Mouse (Mus musculus) intestine, embryonic 14.5 days (tissue): ENCODE measurements around the gene Stk32c. TPM values are rescaled to one million over a fixed set of nuclear protein-coding genes. Genes with fewer than 3 reads are reported as not detected.

ENCODE experiments used
- ATAC-seq: fragments of 200-750 bp; cut with Nextera tagmentation; replicated peaks from 2 replicates; pipeline ENCODE4 v1.8.0; 2017; ENCODE audit warnings: low read depth, moderate number of reproducible peaks, moderate TSS enrichment, moderate library complexity; ENCODE audit not compliant: low FRiP score, low TSS enrichment
- DNase-seq: peaks from one replicate; pipeline ENCODE4 v3.0.0-alpha.2; 2018; ENCODE audit warnings: low spot score
- H3K27ac ChIP-seq: fragments of 300-500 bp; sonication (generic); 2 replicates; pipeline ENCODE4 v1.5.1; 2014; ENCODE audit warnings: low read depth, mild to moderate bottlenecking, control low read depth
- H3K27me3 ChIP-seq: fragments of 300-500 bp; sonication (generic); replicated peaks from 2 replicates; pipeline ENCODE4 v1.6.1; 2014; ENCODE audit warnings: low read length, control low read depth; ENCODE audit not compliant: control insufficient read depth, insufficient read depth
- H3K36me3 ChIP-seq: fragments of 300-500 bp; sonication (generic); 2 replicates; pipeline ENCODE4 v1.6.1; 2014; ENCODE audit warnings: low read length, control low read depth; ENCODE audit not compliant: control insufficient read depth, insufficient read depth
- H3K4me1 ChIP-seq: fragments of 300-500 bp; sonication (generic); replicated peaks from 2 replicates; pipeline ENCODE4 v1.6.1; 2014; ENCODE audit warnings: low read length, control low read depth, mixed read lengths; ENCODE audit not compliant: control insufficient read depth, insufficient read depth
- H3K4me2 ChIP-seq: fragments of 300-500 bp; sonication (generic); 2 replicates; pipeline ENCODE4 v1.6.1; 2014; ENCODE audit warnings: low read length
- H3K4me3 ChIP-seq: fragments of 300-500 bp; sonication (generic); 2 replicates; pipeline ENCODE4 v1.5.1; 2014; ENCODE audit warnings: low read depth, low read length, control low read depth, mixed read lengths
- H3K9ac ChIP-seq: fragments of 300-500 bp; sonication (generic); 2 replicates; pipeline ENCODE4 v1.6.1; 2014; ENCODE audit warnings: mild to moderate bottlenecking, low read length
- H3K9me3 ChIP-seq: fragments of 300-500 bp; sonication (generic); 2 replicates; pipeline ENCODE4 v1.6.1; 2016; ENCODE audit warnings: low read length, control low read depth; ENCODE audit not compliant: control insufficient read depth
- WGBS: fragments of 180-500 bp; shearing (Covaris S2); extraction: QIAGEN DNeasy Blood & Tissue Kit; methylation state at CpG from one replicate; pipeline ENCODE4 v1.1.7; 2014; 5-methylcytosine and 5-hydroxymethylcytosine counted together
- polyA plus RNA-seq: library from polyadenylated mRNA; unstranded; fragments of >200 nt; fragmentation: Nextera tagmentation; extraction: Ambion mirVana; gene quantifications from 2 replicates; pipeline ENCODE4 v1.2.1, GENCODE M21; 2014

Gene Stk32c
- polyA plus RNA-seq, 1 experiment from 2014 or later, result 0.15 TPM

- Histone ChIP-seq H3K27ac (no peak overlapping the region), H3K4me2 (no peak overlapping the region), H3K4me3 (no peak overlapping the region), H3K36me3 (no peaks in the 10 kb centered on the region), H3K27me3 (peaks cover 34% of the 10 kb centered on the region), H3K9ac (no peak overlapping the region), H3K9me3 (no peaks in the 10 kb centered on the region), H3K4me1 (0 out of 2 replicates have a peak, but pooled peaks cover 3% of the 10 kb centered on the region)
- DNase-seq (peak; percentile 28), ATAC-seq (no peak)
- 71% methylated on average over 4 of the region's 4 CpGs for WGBS
These were observed 28.7 kb downstream of the Stk32c start for GRCm38 (mm10) chr7:139184396-139184795.

- DNase-seq (no peak), ATAC-seq (no peak)
- H3K36me3 ChIP-seq, result no peaks in the 10 kb centered on the region
- H3K27ac ChIP-seq, result no peak overlapping the region
- H3K27me3 ChIP-seq, result peaks cover 2% of the 10 kb centered on the region; the same call in 1 of the 2 replicates
- H3K4me3 ChIP-seq, result no peak overlapping the region
- no peaks in the 10 kb centered on the region for H3K9me3 ChIP-seq
- WGBS, result 87% methylated on average over 3 of the region's 3 CpGs
- no peak overlapping the region for H3K9ac ChIP-seq
- H3K4me2 ChIP-seq, result no peak overlapping the region
- no peaks in the 10 kb centered on the region for H3K4me1 ChIP-seq
These were observed 33.0 kb downstream of the Stk32c start for GRCm38 (mm10) chr7:139180058-139180457.

- no peaks in the 10 kb centered on the region for H3K36me3 ChIP-seq
- ATAC-seq (no peak), DNase-seq (no peak)
- no peaks in the 10 kb centered on the region for H3K4me1 ChIP-seq
- H3K9me3 ChIP-seq, result no peaks in the 10 kb centered on the region
- H3K27ac ChIP-seq, result no peak overlapping the region
- H3K9ac ChIP-seq, result no peak overlapping the region
- no peak overlapping the region for H3K4me2 ChIP-seq
- H3K27me3 ChIP-seq, result no peaks in the 10 kb centered on the region
- no peak overlapping the region for H3K4me3 ChIP-seq
- WGBS, result 86% methylated on average over 5 of the region's 5 CpGs
These were observed 33.8 kb downstream of the Stk32c start for GRCm38 (mm10) chr7:139179299-139179698.

GRCm38 (mm10) chr7:139169143-139169542 is 44.0 kb downstream of the Stk32c start:
- Histone ChIP-seq H3K9me3 (0 out of 2 replicates have a peak, but pooled peaks cover 10% of the 10 kb centered on the region), H3K4me1 (no peaks in the 10 kb centered on the region), H3K4me2 (no peak overlapping the region), H3K4me3 (no peak overlapping the region), H3K9ac (no peak overlapping the region), H3K27ac (no peak overlapping the region), H3K36me3 (no peaks in the 10 kb centered on the region), H3K27me3 (no peaks in the 10 kb centered on the region)
- 52% methylated on average over 4 of the region's 4 CpGs for WGBS
- ATAC-seq (no peak), DNase-seq (no peak)

GRCm38 (mm10) chr7:139164410-139164809 is 48.7 kb downstream of the Stk32c start:
- WGBS, result 63% methylated on average over 5 of the region's 5 CpGs
- DNase-seq, result no peak
- H3K4me1 ChIP-seq, result no peaks in the 10 kb centered on the region
- no peak overlapping the region for H3K9ac ChIP-seq
- 0 out of 2 replicates have a peak, but pooled peaks cover 10% of the 10 kb centered on the region for H3K9me3 ChIP-seq
- ATAC-seq, result no peak
- H3K4me3 ChIP-seq, result no peak overlapping the region
- no peaks in the 10 kb centered on the region for H3K27me3 ChIP-seq
- H3K4me2 ChIP-seq, result no peak overlapping the region
- H3K36me3 ChIP-seq, result no peaks in the 10 kb centered on the region
- no peak overlapping the region for H3K27ac ChIP-seq

GRCm38 (mm10) chr7:139158956-139159355 is 54.2 kb downstream of the Stk32c start:
- WGBS, result 82% methylated on average over 5 of the region's 5 CpGs
- no peak for DNase-seq
- H3K4me1 ChIP-seq, result no peaks in the 10 kb centered on the region
- no peaks in the 10 kb centered on the region for H3K27me3 ChIP-seq
- H3K4me2 ChIP-seq, result no peak overlapping the region
- H3K4me3 ChIP-seq, result no peak overlapping the region
- H3K27ac ChIP-seq, result no peak overlapping the region
- H3K9me3 ChIP-seq, result no peaks in the 10 kb centered on the region
- ATAC-seq, result no peak
- H3K36me3 ChIP-seq, result no peaks in the 10 kb centered on the region
- no peak overlapping the region for H3K9ac ChIP-seq

GRCm38 (mm10) chr7:139158549-139158948 is 54.6 kb downstream of the Stk32c start:
- H3K9ac ChIP-seq, result no peak overlapping the region
- no peaks in the 10 kb centered on the region for H3K9me3 ChIP-seq
- WGBS, result 77% methylated on average over 7 of the region's 7 CpGs
- H3K27ac ChIP-seq, result no peak overlapping the region
- H3K27me3 ChIP-seq, result no peaks in the 10 kb centered on the region
- ATAC-seq, result no peak
- H3K4me2 ChIP-seq, result no peak overlapping the region
- no peak overlapping the region for H3K4me3 ChIP-seq
- H3K36me3 ChIP-seq, result no peaks in the 10 kb centered on the region
- no peaks in the 10 kb centered on the region for H3K4me1 ChIP-seq
- no peak for DNase-seq

GRCm38 (mm10) chr7:139157541-139157940 is 55.6 kb downstream of the Stk32c start:
- H3K36me3 ChIP-seq, result no peaks in the 10 kb centered on the region
- ATAC-seq (no peak), DNase-seq (no peak)
- no peaks in the 10 kb centered on the region for H3K27me3 ChIP-seq
- no peak overlapping the region for H3K9ac ChIP-seq
- no peaks in the 10 kb centered on the region for H3K4me1 ChIP-seq
- H3K9me3 ChIP-seq, result no peaks in the 10 kb centered on the region
- 29% methylated on average over 2 of the region's 2 CpGs for WGBS
- H3K27ac ChIP-seq, result no peak overlapping the region
- no peak overlapping the region for H3K4me3 ChIP-seq
- H3K4me2 ChIP-seq, result no peak overlapping the region

- Histone ChIP-seq H3K27ac (no peak overlapping the region), H3K4me1 (no peaks in the 10 kb centered on the region; the same call in 1 of the 2 replicates), H3K9ac (no peak overlapping the region), H3K4me2 (no peak overlapping the region), H3K36me3 (no peaks in the 10 kb centered on the region), H3K4me3 (no peak overlapping the region), H3K27me3 (no peaks in the 10 kb centered on the region), H3K9me3 (no peaks in the 10 kb centered on the region)
- 77% methylated on average over 10 of the region's 10 CpGs for WGBS
- no peak for ATAC-seq
- no peak for DNase-seq
These were observed 56.6 kb downstream of the Stk32c start for GRCm38 (mm10) chr7:139156341-139157058.
